Mouse (Mus musculus) embryonic facial prominence, embryonic 12.5 days (tissue): Measurements from ENCODE around the gene Olfr279. TPM values are rescaled to one million over a fixed set of nuclear protein-coding genes. Genes with fewer than 3 reads are reported as not detected.

Experiments
- ATAC-seq: fragments of 200-750 bp; cut with Nextera tagmentation; 2 replicates; pipeline ENCODE4 v1.8.0; 2017; ENCODE audit not compliant: insufficient number of reproducible peaks, insufficient read depth, low FRiP score, low TSS enrichment
- H3K27ac ChIP-seq: fragments of 300-500 bp; sonication (generic); 2 replicates; pipeline ENCODE4 v1.5.1; 2016; ENCODE audit warnings: mild to moderate bottlenecking
- H3K27me3 ChIP-seq: fragments of 300-500 bp; sonication (generic); 2 replicates; pipeline ENCODE4 v1.6.1; 2016; ENCODE audit warnings: mild to moderate bottlenecking, moderate library complexity
- H3K36me3 ChIP-seq: fragments of 300-500 bp; sonication (generic); 2 replicates; pipeline ENCODE4 v1.6.1; 2016; ENCODE audit warnings: mild to moderate bottlenecking
- H3K4me1 ChIP-seq: fragments of 300-500 bp; sonication (generic); 2 replicates; pipeline ENCODE4 v1.6.1; 2016
- H3K4me2 ChIP-seq: fragments of 300-500 bp; sonication (generic); replicated peaks from 2 replicates; pipeline ENCODE4 v1.6.1; 2016; ENCODE audit warnings: mild to moderate bottlenecking, moderate library complexity
- H3K4me3 ChIP-seq: fragments of 300-500 bp; sonication (generic); 2 replicates; pipeline ENCODE4 v1.5.1; 2016; ENCODE audit warnings: mild to moderate bottlenecking
- H3K9ac ChIP-seq: fragments of 300-500 bp; sonication (generic); 2 replicates; pipeline ENCODE4 v1.6.1; 2016; ENCODE audit warnings: mild to moderate bottlenecking, moderate library complexity
- H3K9me3 ChIP-seq: fragments of 300-500 bp; sonication (generic); 2 replicates; pipeline ENCODE4 v1.6.1; 2016; ENCODE audit warnings: mild to moderate bottlenecking, moderate library complexity
- WGBS: fragments of 180-500 bp; shearing (Covaris S2); methylation state at CpG from one replicate; pipeline ENCODE4 v1.1.7; 2016; 5-methylcytosine and 5-hydroxymethylcytosine counted together
- microRNA-seq: library from miRNA; unstranded; fragments of <30 nt; microRNA quantifications from one replicate; pipeline ENCODE4, GENCODE M21; 2017
- polyA plus RNA-seq: library from polyadenylated mRNA; unstranded; fragments of >200 nt; fragmentation: Nextera tagmentation; extraction: Ambion mirVana; gene quantifications from 2 replicates; pipeline ENCODE4 v1.2.1, GENCODE M21; 2016

Gene Olfr279
- polyA plus RNA-seq, 1 experiment from 2014 or later, result 0.12 TPM

DNA sequence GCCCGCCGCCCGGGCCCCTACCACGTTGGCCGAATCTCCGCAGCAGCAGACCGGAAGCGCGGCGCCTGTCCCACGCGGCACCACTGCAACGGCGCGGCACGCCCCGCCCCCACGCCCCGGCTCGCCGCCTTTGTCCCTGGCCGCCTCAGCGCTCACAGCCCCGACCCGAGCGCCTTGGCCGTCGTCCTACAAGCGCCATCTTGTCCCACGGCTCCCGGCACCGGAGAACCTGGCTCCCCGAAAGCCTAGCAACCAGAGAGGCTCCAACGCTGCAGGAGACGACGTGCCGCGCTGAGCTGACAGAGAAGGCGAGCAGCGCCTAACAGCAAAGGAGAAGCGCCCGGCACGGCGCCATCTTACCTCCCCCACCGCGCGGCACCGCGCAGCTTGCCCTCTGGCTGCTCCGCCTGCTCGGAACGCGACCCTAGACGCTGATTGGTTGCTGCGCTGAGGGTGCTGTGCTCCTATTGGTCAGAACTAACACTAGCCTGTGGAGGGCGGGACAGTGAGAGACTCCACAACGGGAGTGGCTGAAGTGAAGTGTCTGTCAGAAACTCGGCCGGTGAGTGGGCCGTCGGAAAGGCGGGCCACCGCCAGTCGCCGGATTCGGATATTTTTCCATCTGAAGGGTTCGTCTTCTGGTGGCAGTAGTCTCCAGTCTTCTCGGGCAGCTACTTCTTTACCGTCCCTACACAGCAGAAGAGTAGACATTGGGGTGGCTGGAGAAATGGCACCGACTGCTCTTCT lies 41.9 kb downstream of the Olfr279 start, which contains the start of gene Kansl2:
Kansl2 (minus strand) TSS at position 384 of the 747 bp plus-strand sequence.
- H3K27me3 ChIP-seq, result no peaks in the 10 kb centered on the region
- peak within 1 kb of the TSS; percentile 93 for H3K9ac ChIP-seq
- no peaks in the 10 kb centered on the region for H3K9me3 ChIP-seq
- ATAC-seq, result peak; percentile 100
- H3K4me2 ChIP-seq, result peak within 1 kb of the TSS; percentile 90
- 1% methylated on average over 62 of the region's 70 CpGs for WGBS
- peak within 1 kb of the TSS; percentile 99 for H3K27ac ChIP-seq
- peak within 1 kb of the TSS; percentile 87 for H3K4me3 ChIP-seq
- H3K4me1 ChIP-seq, result peaks cover 5% of the 10 kb centered on the region; the same call in 1 of the 2 replicates
- H3K36me3 ChIP-seq, result peaks cover 32% of the 10 kb centered on the region

DNA sequence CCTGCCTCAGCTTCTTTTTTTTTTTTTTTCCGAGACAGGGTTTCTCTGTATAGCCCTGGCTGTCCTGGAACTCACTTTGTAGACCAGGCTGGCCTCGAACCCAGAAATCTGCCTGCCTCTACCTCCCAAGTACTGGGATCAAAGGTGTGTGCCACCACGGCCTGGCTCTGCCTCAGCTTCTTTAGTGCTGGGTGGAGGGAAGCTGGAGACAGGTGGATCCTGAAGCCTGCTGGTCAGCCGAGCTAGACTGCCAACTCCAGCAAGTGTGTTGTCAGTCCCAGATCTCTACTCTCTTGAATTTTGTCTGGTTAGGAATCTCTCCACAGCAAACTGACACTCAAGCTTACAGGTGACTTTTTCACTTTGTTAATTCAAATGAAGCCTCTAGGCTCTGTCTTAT lies 43.7 kb downstream of the Olfr279 start:
- Histone ChIP-seq H3K36me3 (peaks cover 19% of the 10 kb centered on the region), H3K4me1 (peaks cover 5% of the 10 kb centered on the region; the same call in 1 of the 2 replicates), H3K4me2 (no peak overlapping the region), H3K4me3 (no peak overlapping the region), H3K9me3 (no peaks in the 10 kb centered on the region), H3K9ac (no peak overlapping the region), H3K27me3 (no peaks in the 10 kb centered on the region), H3K27ac (no peak overlapping the region)
- no peak for ATAC-seq
- WGBS, result 83% methylated on average over 4 of the region's 4 CpGs

- Histone ChIP-seq H3K36me3 (peaks cover 12% of the 10 kb centered on the region; the same call in 1 of the 2 replicates), H3K27me3 (no peaks in the 10 kb centered on the region), H3K4me1 (peaks cover 5% of the 10 kb centered on the region; the same call in 1 of the 2 replicates), H3K4me2 (no peak overlapping the region), H3K9me3 (no peaks in the 10 kb centered on the region), H3K9ac (no peak overlapping the region), H3K27ac (no peak overlapping the region), H3K4me3 (no peak overlapping the region)
- no peak for ATAC-seq
- 82% methylated on average over 8 of the region's 8 CpGs for WGBS
Observed at GRCm38 (mm10) chr15:98536828-98537510, 44.8 kb downstream of the Olfr279 start.

DNA sequence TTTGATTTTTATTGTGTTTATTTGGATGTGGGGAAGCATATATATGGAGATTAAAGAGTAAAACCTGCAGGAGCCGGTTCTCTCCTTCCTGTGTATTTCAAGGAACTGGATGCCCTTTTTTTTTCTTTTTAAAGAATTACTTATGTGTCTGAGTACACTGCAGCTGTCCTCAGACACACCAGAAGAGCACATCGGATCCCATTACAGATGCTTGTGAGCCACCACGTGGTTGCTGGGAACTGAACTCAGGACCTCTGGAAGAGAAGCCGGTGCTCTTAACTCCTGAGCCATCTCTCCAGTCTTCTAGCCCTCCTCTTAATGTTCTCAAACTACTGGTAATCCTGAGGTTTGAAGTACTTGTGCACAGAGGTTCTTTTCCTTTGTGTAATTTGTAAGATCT lies 45.7 kb downstream of the Olfr279 start:
- no peak overlapping the region for H3K27ac ChIP-seq
- no peak overlapping the region for H3K4me3 ChIP-seq
- H3K36me3 ChIP-seq, result peaks cover 20% of the 10 kb centered on the region; the same call in 1 of the 2 replicates
- no peak overlapping the region for H3K4me2 ChIP-seq
- no peak overlapping the region for H3K9ac ChIP-seq
- H3K9me3 ChIP-seq, result no peaks in the 10 kb centered on the region
- H3K4me1 ChIP-seq, result no peaks in the 10 kb centered on the region
- no peak for ATAC-seq
- H3K27me3 ChIP-seq, result no peaks in the 10 kb centered on the region
- WGBS, result 72% methylated on average over 4 of the region's 4 CpGs

DNA sequence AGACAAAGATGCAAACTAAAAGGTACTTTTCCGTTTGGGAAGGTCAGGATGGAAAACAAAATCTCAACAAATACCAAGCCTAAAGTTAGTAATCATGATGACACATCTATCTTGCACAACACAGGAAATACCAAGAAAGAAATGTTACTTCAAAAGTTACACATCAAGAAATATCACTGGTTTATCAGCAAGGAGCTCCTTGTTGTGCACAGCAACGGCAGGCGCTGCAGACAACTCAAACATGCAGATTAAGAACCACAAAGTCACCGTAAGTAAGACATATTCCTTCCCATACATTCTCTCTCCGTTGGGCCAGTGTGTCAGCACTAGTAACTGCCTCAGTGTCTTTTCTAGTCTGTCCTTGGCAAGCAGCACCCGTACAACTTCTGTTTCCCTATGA lies 48.9 kb downstream of the Olfr279 start:
- H3K36me3 ChIP-seq, result peaks cover 51% of the 10 kb centered on the region
- H3K4me2 ChIP-seq, result no peak overlapping the region
- 93% methylated on average over 6 of the region's 6 CpGs for WGBS
- H3K4me3 ChIP-seq, result no peak overlapping the region
- no peaks in the 10 kb centered on the region for H3K4me1 ChIP-seq
- no peak overlapping the region for H3K27ac ChIP-seq
- no peaks in the 10 kb centered on the region for H3K27me3 ChIP-seq
- H3K9me3 ChIP-seq, result no peaks in the 10 kb centered on the region
- H3K9ac ChIP-seq, result no peak overlapping the region
- ATAC-seq, result no peak

GRCm38 (mm10) chr15:98543341-98543740 lies 51.1 kb downstream of the Olfr279 start:
- peaks cover 63% of the 10 kb centered on the region for H3K36me3 ChIP-seq
- no peaks in the 10 kb centered on the region for H3K9me3 ChIP-seq
- ATAC-seq, result no peak
- no peaks in the 10 kb centered on the region for H3K27me3 ChIP-seq
- WGBS, result 86% methylated on average over 4 of the region's 4 CpGs
- H3K4me2 ChIP-seq, result no peak overlapping the region
- no peak overlapping the region for H3K27ac ChIP-seq
- H3K9ac ChIP-seq, result no peak overlapping the region
- no peak overlapping the region for H3K4me3 ChIP-seq
- no peaks in the 10 kb centered on the region for H3K4me1 ChIP-seq

DNA sequence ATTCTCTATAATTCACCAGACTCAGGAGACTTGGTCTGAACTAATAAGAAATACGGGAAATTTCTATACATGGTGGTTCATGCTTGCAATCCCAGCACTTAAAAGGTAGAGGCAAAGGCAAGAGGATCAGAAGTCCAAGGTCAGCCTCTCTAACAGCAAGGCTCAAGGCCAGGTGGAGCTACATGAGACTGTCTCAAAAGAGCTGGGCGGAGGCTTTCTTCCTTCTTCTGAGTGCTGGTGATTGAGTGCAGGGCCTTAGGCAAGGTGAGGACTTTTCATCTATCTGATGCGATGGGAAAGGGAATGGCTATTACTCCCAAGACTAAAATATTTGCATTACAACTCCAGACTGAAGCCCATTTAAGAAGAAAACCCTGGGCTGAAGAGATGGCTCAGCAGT lies 52.9 kb downstream of the Olfr279 start:
- peaks cover 67% of the 10 kb centered on the region for H3K36me3 ChIP-seq
- H3K9me3 ChIP-seq, result no peaks in the 10 kb centered on the region
- no peak overlapping the region for H3K9ac ChIP-seq
- no peaks in the 10 kb centered on the region for H3K4me1 ChIP-seq
- WGBS, result 95% methylated on average over 3 of the region's 3 CpGs
- H3K4me3 ChIP-seq, result no peak overlapping the region
- no peak overlapping the region for H3K27ac ChIP-seq
- no peak overlapping the region for H3K4me2 ChIP-seq
- H3K27me3 ChIP-seq, result no peaks in the 10 kb centered on the region
- no peak for ATAC-seq

DNA sequence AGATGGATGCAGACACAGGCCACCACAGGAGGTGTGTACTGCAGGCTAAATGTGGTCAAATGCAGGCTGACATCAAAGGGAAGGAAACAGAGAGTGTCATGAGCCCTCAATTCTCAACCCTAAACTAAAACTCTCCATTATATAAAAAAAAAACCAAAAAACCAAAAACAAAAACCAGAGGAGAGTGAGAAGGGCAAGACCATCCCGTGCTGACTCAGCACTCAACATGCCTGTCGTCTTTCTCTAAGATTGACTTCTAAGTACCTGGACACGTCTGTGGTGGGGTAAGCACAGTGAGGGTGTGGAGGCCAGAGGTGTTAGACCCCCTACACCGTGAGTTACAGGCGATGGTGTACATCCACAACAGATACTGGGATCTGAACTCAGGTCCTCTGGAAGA lies 54.6 kb downstream of the Olfr279 start:
- Histone ChIP-seq H3K27me3 (no peaks in the 10 kb centered on the region), H3K4me1 (no peaks in the 10 kb centered on the region), H3K4me3 (no peak overlapping the region), H3K27ac (no peak overlapping the region), H3K36me3 (peaks cover 81% of the 10 kb centered on the region), H3K4me2 (no peak overlapping the region), H3K9me3 (no peaks in the 10 kb centered on the region), H3K9ac (no peak overlapping the region)
- WGBS, result 91% methylated on average over 5 of the region's 5 CpGs
- ATAC-seq, result no peak

Small RNA genes lying within 50 kb of the gene (microRNA-seq; reads per million reads assigned to microRNA genes)
- 2.0 reads per million, percentile 5 among the genes with 10 or more reads in this experiment for gene Mir1291

Other genes with a start within 250 kb of the Olfr279 start
- not detected in 2 replicates for gene H1fnt, start 235.1 kb upstream of the Olfr279 start, polyA plus RNA-seq
- gene Zfp641, start 196.2 kb upstream of the Olfr279 start, polyA plus RNA-seq, result 1.0 and 1.2 TPM in 2 replicates
- not detected in 2 replicates for gene Olfr285, start 175.0 kb upstream of the Olfr279 start, polyA plus RNA-seq
- not detected in 2 replicates for gene Olfr284, start 151.4 kb upstream of the Olfr279 start, polyA plus RNA-seq
- 0.10 TPM in 1 of 2 replicates, not detected in the other for gene Olfr283, start 111.5 kb upstream of the Olfr279 start, polyA plus RNA-seq
- gene Olfr282, start 61.2 kb upstream of the Olfr279 start, polyA plus RNA-seq, result not detected in 2 replicates
- 0.05 TPM in 1 of 2 replicates, not detected in the other for gene Olfr281, start 39.8 kb upstream of the Olfr279 start, polyA plus RNA-seq
- not detected in 2 replicates for gene OR5BS1P, start 22.5 kb upstream of the Olfr279 start, polyA plus RNA-seq
- not detected in 2 replicates for gene Lalba, start 9.7 kb upstream of the Olfr279 start, polyA plus RNA-seq
- gene Kansl2, start 41.9 kb downstream of the Olfr279 start, polyA plus RNA-seq, result 175 and 177 TPM in 2 replicates
- 58.0 and 58.9 TPM in 2 replicates for gene Ccnt1, start 78.5 kb downstream of the Olfr279 start, polyA plus RNA-seq
- not detected in 2 replicates for gene 4930415O20Rik, start 78.6 kb downstream of the Olfr279 start, polyA plus RNA-seq
- 18.7 and 22.2 TPM in 2 replicates for gene Adcy6, start 117.7 kb downstream of the Olfr279 start, polyA plus RNA-seq
- 64.5 and 72.8 TPM in 2 replicates for gene Cacnb3, start 138.4 kb downstream of the Olfr279 start, polyA plus RNA-seq
- 28.8 and 29.8 TPM in 2 replicates for gene Ddx23, start 170.5 kb downstream of the Olfr279 start, polyA plus RNA-seq
- gene Rnd1, start 185.1 kb downstream of the Olfr279 start, polyA plus RNA-seq, result 0.57 and 0.91 TPM in 2 replicates
- gene Ccdc65, start 215.8 kb downstream of the Olfr279 start, polyA plus RNA-seq, result 1.1 and 1.2 TPM in 2 replicates
- 25.1 and 26.3 TPM in 2 replicates for gene Fkbp11, start 235.8 kb downstream of the Olfr279 start, polyA plus RNA-seq